Mouse (Mus musculus): ENCODE data around the gene Hyal2.

Hyal2 gene

GRCm38 (mm10) chr9:107544196-107544700, 23.5 kb upstream of the Hyal2 start:
- in situ Hi-C loops (cut with MboI; ENCODE audit: low pct_unique_long_range_greater_than_20kb in 1 of 2, low sequenced_read_pairs in 2 of 2, unreplicated experiment in 1 of 2) = no loop called here

- in situ Hi-C loops (cut with MboI; ENCODE audit: low pct_unique_long_range_greater_than_20kb in 1 of 2, low sequenced_read_pairs in 2 of 2, unreplicated experiment in 1 of 2) = no loop called here
Observed at GRCm38 (mm10) chr9:107544729-107545128, 23.0 kb upstream of the Hyal2 start.

- in situ Hi-C loops (cut with MboI; ENCODE audit: low pct_unique_long_range_greater_than_20kb in 1 of 2, low sequenced_read_pairs in 2 of 2, unreplicated experiment in 1 of 2) = no loop called here
Observed at GRCm38 (mm10) chr9:107545199-107545598, 22.5 kb upstream of the Hyal2 start.

- in situ Hi-C loops (cut with MboI; ENCODE audit: low pct_unique_long_range_greater_than_20kb in 1 of 2, low sequenced_read_pairs in 2 of 2, unreplicated experiment in 1 of 2) = no loop called here
Observed at GRCm38 (mm10) chr9:107545602-107546001, 22.1 kb upstream of the Hyal2 start.

GRCm38 (mm10) chr9:107547026-107547425, 20.7 kb upstream of the Hyal2 start, which contains the start of gene Zmynd10:
Zmynd10 (plus strand) TSS chr9:107547298.
- in situ Hi-C loops (cut with MboI; ENCODE audit: low pct_unique_long_range_greater_than_20kb in 1 of 2, low sequenced_read_pairs in 2 of 2, unreplicated experiment in 1 of 2) = no loop called here

GRCm38 (mm10) chr9:107547957-107548356, 19.8 kb upstream of the Hyal2 start:
- in situ Hi-C loops (cut with MboI; ENCODE audit: low pct_unique_long_range_greater_than_20kb in 1 of 2, low sequenced_read_pairs in 2 of 2, unreplicated experiment in 1 of 2) = no loop called here

- in situ Hi-C loops (cut with MboI; ENCODE audit: low pct_unique_long_range_greater_than_20kb in 1 of 2, low sequenced_read_pairs in 2 of 2, unreplicated experiment in 1 of 2) = no loop called here
Observed at GRCm38 (mm10) chr9:107548820-107549219, 18.9 kb upstream of the Hyal2 start.

GRCm38 (mm10) chr9:107549297-107550074, 18.3 kb upstream of the Hyal2 start:
- in situ Hi-C loops (cut with MboI; ENCODE audit: low pct_unique_long_range_greater_than_20kb in 1 of 2, low sequenced_read_pairs in 2 of 2, unreplicated experiment in 1 of 2) = no loop called here

- in situ Hi-C loops (cut with MboI; ENCODE audit: low pct_unique_long_range_greater_than_20kb in 1 of 2, low sequenced_read_pairs in 2 of 2, unreplicated experiment in 1 of 2) = no loop called here
Observed at GRCm38 (mm10) chr9:107550491-107551116, 17.1 kb upstream of the Hyal2 start.

GRCm38 (mm10) chr9:107551117-107551889, 16.4 kb upstream of the Hyal2 start, which contains the start of gene Rassf1:
Rassf1 (plus strand) TSS chr9:107551555.
- in situ Hi-C loops (cut with MboI; ENCODE audit: low pct_unique_long_range_greater_than_20kb in 1 of 2, low sequenced_read_pairs in 2 of 2, unreplicated experiment in 1 of 2) = no loop called here

- in situ Hi-C loops (cut with MboI; ENCODE audit: low pct_unique_long_range_greater_than_20kb in 1 of 2, low sequenced_read_pairs in 2 of 2, unreplicated experiment in 1 of 2) = no loop called here
Observed at GRCm38 (mm10) chr9:107551890-107552355, 15.8 kb upstream of the Hyal2 start.

GRCm38 (mm10) chr9:107552690-107553393, 14.9 kb upstream of the Hyal2 start:
- in situ Hi-C loops (cut with MboI; ENCODE audit: low pct_unique_long_range_greater_than_20kb in 1 of 2, low sequenced_read_pairs in 2 of 2, unreplicated experiment in 1 of 2) = no loop called here

- in situ Hi-C loops (cut with MboI; ENCODE audit: low pct_unique_long_range_greater_than_20kb in 1 of 2, low sequenced_read_pairs in 2 of 2, unreplicated experiment in 1 of 2) = no loop called here
Observed at GRCm38 (mm10) chr9:107553541-107554318, 14.0 kb upstream of the Hyal2 start.

- in situ Hi-C loops (cut with MboI; ENCODE audit: low pct_unique_long_range_greater_than_20kb in 1 of 2, low sequenced_read_pairs in 2 of 2, unreplicated experiment in 1 of 2) = no loop called here
Observed at GRCm38 (mm10) chr9:107554319-107554825, 13.4 kb upstream of the Hyal2 start.

- in situ Hi-C loops (cut with MboI; ENCODE audit: low pct_unique_long_range_greater_than_20kb in 1 of 2, low sequenced_read_pairs in 2 of 2, unreplicated experiment in 1 of 2) = loop anchor here in 1 of 2 experiments (5.0 kb wide), 1 partner anchor 87 kb away; no protein-coding TSS in a partner anchor
Observed at GRCm38 (mm10) chr9:107555031-107555457, 12.7 kb upstream of the Hyal2 start.

- in situ Hi-C loops (cut with MboI; ENCODE audit: low pct_unique_long_range_greater_than_20kb in 1 of 2, low sequenced_read_pairs in 2 of 2, unreplicated experiment in 1 of 2) = loop anchor here in 1 of 2 experiments (5.0 kb wide), 1 partner anchor 87 kb away; no protein-coding TSS in a partner anchor
Observed at GRCm38 (mm10) chr9:107555701-107556100, 12.0 kb upstream of the Hyal2 start.

- in situ Hi-C loops (cut with MboI; ENCODE audit: low pct_unique_long_range_greater_than_20kb in 1 of 2, low sequenced_read_pairs in 2 of 2, unreplicated experiment in 1 of 2) = loop anchor here in 1 of 2 experiments (5.0 kb wide), 1 partner anchor 86 kb away; no protein-coding TSS in a partner anchor
Observed at GRCm38 (mm10) chr9:107556346-107556745, 11.4 kb upstream of the Hyal2 start.
